Mouse (Mus musculus): Measurements from ENCODE around the gene Plekha3. TPM values are rescaled to one million over a fixed set of nuclear protein-coding genes. Genes with fewer than 3 reads are reported as not detected.

Plekha3 gene
- total RNA-seq (2018; cell fraction: chromatin; rRNA removed) = 10 to 100 TPM; 15.5 to 56.0 (median 32.1) TPM
- 10 to 100 TPM; 18.1 to 27.1 (median 23.0) TPM for total RNA-seq (2018; cell fraction: cytosol; rRNA removed)
- 10 to 100 TPM; 11.6 to 49.3 (median 20.3) TPM for total RNA-seq (2018; cell fraction: nucleus; rRNA removed)
- polyA plus RNA-seq (2018) = 15.9 to 37.6 TPM (median 24.8 TPM) in 3 replicates

DNA sequence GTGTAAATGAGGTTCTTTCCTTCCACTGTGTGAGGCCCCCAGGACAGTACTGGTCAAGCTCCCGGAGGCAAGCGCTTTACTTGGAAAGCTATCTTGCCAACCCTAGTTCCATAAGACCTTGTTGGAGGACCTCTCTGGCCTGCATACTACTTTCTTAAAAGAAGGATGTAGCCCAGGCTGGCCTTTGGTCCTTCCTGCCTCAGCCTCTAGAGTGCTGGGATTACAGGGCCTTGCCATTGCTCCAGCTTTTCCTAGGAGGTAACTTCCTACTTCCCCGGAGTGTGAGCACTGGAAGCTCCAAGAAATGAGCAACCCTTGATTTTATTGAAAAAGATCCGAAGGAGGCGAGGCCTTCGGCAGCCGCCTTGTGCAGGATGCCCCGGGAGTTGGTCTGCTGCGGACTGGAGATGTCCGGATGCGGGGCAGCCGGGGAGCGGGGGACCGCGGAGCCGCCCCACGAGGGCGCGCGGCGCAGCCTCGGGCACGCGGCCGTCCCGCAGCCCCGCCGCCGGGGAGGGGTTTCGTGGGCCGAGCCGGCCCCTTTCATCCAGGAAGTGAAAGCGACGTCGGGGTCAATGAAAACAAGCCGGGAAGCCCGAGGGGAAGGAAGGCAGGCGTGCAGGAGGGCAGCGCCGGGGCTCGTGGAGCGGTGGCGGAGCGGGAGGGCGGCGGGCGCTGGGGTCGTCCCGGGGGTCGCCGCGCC lies at the start of gene Plekha3:
Gene Plekha3, plus strand, starts transcription at position 557 of the 703 bp plus-strand sequence.
- 5% methylated on average over 41 of the region's 52 CpGs for WGBS (ENCODE audit: missing documents)
- peaks cover 44% of the 10 kb centered on the region for H3K79me2 ChIP-seq (ENCODE audit: inconsistent target)
- H3K4me3 ChIP-seq (ENCODE audit: inconsistent target) = peak within 1 kb of the TSS; percentile 60
- H3K36me3 ChIP-seq (ENCODE audit: inconsistent target) = no peaks in the 10 kb centered on the region
- H3K27ac ChIP-seq = peak within 1 kb of the TSS; percentile 39

DNA sequence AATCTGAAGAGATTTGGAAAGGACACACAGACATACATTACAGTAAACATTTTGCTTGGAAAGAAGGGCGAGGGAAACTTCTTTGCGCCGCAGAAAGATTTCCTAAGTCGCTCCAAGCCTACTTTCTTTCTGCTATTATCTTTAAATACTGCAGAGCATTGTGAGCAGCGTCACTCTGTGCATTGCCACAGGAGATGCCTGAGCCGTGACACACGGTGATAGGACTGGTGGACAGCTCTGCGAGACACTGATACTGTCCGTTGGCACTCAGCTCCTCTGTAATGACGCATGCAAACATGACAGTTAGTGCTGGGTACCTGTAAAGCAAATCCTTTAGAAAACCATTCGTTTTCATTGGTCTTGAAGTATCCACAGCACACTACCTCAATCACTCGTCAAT lies 44.8 kb upstream of the Plekha3 start:
- 96% methylated on average over 12 of the region's 12 CpGs for WGBS (ENCODE audit: missing documents)
- Histone ChIP-seq H3K4me3 (ENCODE audit: inconsistent target) (no peak overlapping the region), H3K27ac (no peak overlapping the region), H3K79me2 (ENCODE audit: inconsistent target) (no peaks in the 10 kb centered on the region), H3K36me3 (ENCODE audit: inconsistent target) (peaks cover 45% of the 10 kb centered on the region; the same call in 1 of the 2 replicates)

DNA sequence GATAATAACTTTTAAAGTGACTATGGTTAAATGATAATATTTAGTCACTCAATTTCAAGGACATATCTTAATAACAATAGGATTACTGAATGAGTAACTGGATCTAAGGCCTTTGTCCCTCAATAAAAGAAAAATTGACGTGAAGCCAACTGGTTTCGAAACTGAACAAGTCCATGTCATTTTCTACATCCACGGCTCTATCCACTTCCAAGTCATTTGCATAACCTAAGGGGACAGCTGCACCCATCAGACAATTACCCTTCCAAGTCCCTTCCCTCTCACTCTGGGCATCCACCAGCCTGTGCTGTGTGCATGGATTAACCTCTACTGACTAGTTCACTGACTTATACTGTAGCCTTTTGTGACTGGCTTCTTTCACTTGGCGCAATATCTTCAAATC lies 43.5 kb upstream of the Plekha3 start:
- Histone ChIP-seq H3K27ac (no peak overlapping the region), H3K4me3 (ENCODE audit: inconsistent target) (no peak overlapping the region), H3K79me2 (ENCODE audit: inconsistent target) (no peaks in the 10 kb centered on the region), H3K36me3 (ENCODE audit: inconsistent target) (peaks cover 58% of the 10 kb centered on the region; the same call in 1 of the 2 replicates)
- WGBS (ENCODE audit: missing documents) = 92% methylated on average over 4 of the region's 4 CpGs

DNA sequence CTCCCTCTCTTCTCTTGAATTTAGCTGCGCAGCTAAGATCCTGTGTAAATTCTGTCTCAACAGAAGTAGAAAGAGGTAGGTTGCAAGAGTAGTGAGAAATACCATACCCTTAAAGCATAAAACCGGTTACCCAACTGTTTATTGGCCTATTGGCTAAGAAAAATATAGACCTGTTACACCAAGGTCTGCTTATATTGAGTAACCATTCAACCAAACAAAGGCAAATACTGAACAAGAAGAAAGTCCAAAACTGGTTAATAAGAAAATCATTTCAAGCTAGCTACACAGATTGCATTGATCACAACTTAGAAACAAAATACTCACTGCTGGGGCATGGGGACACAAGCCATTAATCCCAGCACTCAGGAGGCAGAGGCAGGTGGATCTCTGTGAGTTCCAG lies 35.4 kb upstream of the Plekha3 start:
- no peaks in the 10 kb centered on the region for H3K79me2 ChIP-seq (ENCODE audit: inconsistent target)
- WGBS (ENCODE audit: missing documents) = 83% methylated on average over 2 of the region's 2 CpGs
- H3K4me3 ChIP-seq (ENCODE audit: inconsistent target) = no peak overlapping the region
- H3K36me3 ChIP-seq (ENCODE audit: inconsistent target) = peaks cover 54% of the 10 kb centered on the region
- H3K27ac ChIP-seq = no peak overlapping the region

DNA sequence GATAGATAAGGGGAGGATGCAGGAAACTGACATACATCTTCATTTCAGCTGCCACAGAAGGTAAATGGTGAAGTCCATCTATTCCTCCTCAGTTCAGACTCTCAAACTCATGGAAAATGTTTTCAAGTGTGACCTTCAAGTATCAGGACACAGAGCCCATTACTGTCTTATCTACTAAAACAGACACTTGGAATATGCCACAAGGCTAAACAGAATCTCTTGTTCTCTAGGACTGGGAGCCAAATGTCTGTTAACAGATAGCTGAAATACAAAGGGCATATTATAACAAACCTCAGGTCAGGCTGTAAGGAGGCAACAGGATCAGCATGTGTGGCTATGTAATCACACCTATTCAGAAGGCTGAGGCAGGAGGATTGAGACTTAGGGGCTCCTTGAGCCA lies 31.3 kb upstream of the Plekha3 start:
- Histone ChIP-seq H3K4me3 (ENCODE audit: inconsistent target) (no peak overlapping the region), H3K27ac (no peak overlapping the region), H3K36me3 (ENCODE audit: inconsistent target) (peaks cover 24% of the 10 kb centered on the region), H3K79me2 (ENCODE audit: inconsistent target) (no peaks in the 10 kb centered on the region)

DNA sequence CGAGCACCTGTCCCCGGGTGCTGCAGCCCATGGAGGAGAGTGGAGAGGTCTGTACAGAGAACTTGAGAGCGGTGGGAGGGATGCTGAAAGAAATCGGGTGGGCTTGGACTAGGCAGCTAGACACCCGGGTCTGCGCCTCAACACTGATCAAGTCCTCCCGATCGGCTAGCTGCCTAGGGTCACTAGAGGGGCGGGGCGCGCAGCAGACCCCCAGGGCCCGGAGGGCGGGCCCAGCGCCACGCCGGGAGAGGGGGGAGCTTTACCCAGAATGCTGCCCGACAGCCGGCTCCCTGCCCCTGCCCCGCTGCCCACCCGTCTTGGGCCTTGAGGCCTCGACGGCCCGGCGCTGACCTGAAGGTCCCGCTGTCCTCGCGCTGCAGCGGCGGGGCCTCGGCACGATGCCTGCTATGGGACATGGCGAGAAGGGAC lies 27.6 kb upstream of the Plekha3 start:
- H3K36me3 ChIP-seq (ENCODE audit: inconsistent target) = 0 out of 2 replicates have a peak, but pooled peaks cover 6% of the 10 kb centered on the region
- no peaks in the 10 kb centered on the region for H3K79me2 ChIP-seq (ENCODE audit: inconsistent target)
- WGBS (ENCODE audit: missing documents) = 2% methylated on average over 29 of the region's 32 CpGs
- H3K27ac ChIP-seq = no peak overlapping the region
- H3K4me3 ChIP-seq (ENCODE audit: inconsistent target) = peak overlapping the region; percentile 47

DNA sequence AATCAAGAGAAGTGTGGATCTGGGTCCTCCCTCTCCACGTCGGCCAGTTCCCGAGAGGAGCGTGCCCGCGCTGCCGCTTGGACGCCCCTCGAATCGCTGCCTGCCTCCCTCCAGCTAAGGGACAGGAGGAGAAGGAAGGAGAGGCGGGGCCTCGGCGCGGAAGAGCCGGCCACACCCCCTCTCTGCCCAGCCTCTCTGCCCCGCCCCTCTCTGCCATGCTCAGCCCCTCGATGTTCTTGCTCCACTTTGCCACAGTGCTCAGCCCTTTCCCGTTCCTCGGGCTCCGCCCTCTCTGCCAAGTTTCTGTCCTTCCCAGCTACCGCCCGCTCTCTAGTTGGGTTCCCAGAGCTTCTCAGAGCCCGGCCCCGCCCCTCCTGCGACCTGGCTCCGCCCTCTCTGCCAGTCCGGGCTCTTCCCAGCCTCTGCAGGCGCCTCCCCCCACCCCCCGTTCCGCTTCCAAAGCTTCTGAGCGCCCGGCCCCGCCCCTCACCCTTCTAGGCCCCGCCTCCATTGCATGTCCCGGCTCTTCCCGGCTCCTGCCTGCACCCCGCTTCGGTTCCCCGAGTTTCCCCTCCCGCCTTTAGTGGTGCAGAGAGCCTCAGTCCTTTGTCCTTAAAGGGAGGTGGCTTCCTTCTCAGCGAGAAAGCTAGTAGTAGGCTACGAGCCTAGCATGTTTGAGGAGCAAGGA lies 27.1 kb upstream of the Plekha3 start, which contains the start of the genes Prkra and Pjvk:
Gene Prkra, minus strand, starts transcription at position 133 of the 688 bp plus-strand sequence.
Gene Pjvk, plus strand, starts transcription at position 594 of the 688 bp plus-strand sequence.
- Histone ChIP-seq H3K27ac (peak within 1 kb of the TSS; percentile 46), H3K36me3 (ENCODE audit: inconsistent target) (0 out of 2 replicates have a peak, but pooled peaks cover under 1% of the 10 kb centered on the region), H3K79me2 (ENCODE audit: inconsistent target) (no peaks in the 10 kb centered on the region), H3K4me3 (ENCODE audit: inconsistent target) (peak within 1 kb of the TSS; percentile 47)
- WGBS (ENCODE audit: missing documents) = 2% methylated on average over 30 of the region's 42 CpGs

DNA sequence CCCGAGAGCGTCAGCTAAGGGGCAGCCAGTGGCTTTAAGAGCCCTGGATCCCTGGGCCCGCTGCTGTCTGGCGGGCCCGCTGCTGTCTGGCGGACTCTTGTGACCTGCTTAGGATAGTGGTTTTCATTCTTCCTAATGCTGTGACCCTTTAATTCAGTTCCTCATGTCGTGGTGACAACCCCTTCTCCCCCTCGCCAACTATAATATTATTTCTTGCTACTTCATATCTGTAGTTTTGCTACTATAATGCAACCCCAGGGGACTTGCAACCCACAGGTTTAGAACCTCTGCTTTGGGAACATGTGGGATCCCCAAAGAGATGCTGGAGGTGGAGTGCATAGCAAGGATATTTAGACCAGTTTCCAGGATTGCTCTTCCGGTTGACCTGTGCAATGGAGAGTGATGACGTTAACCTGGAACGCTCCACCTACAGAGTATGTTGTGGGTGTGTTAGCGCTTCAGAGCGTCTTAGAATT lies 26.4 kb upstream of the Plekha3 start:
- WGBS (ENCODE audit: missing documents) = 37% methylated on average over 13 of the region's 13 CpGs

DNA sequence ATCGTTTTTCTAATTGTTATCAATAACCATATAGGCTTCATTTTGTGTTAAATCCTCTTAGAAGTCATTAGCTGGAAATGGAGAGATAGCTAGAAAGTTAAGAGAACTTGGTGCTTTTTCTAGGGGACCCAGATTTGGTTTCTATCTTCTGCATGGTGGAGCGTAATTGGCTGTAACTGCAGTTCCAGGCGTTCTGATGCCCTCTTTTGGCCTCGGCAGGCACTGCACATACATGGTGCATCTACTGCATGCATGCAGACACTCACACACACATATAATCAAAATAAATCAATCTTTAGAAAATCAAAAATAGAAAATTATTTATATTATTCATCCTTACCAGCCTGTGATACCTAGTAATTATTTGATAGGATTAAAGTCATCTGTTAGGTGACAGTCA lies 22.0 kb upstream of the Plekha3 start:
- Histone ChIP-seq H3K79me2 (ENCODE audit: inconsistent target) (no peaks in the 10 kb centered on the region), H3K36me3 (ENCODE audit: inconsistent target) (no peaks in the 10 kb centered on the region), H3K27ac (no peak overlapping the region), H3K4me3 (ENCODE audit: inconsistent target) (no peak overlapping the region)
- 89% methylated on average over 4 of the region's 4 CpGs for WGBS (ENCODE audit: missing documents)

More for the DNA sequence above, 26.4 kb upstream of the Plekha3 start:
- H3K4me3 ChIP-seq (ENCODE audit: inconsistent target) = peak overlapping the region; percentile 16
- H3K36me3 ChIP-seq (ENCODE audit: inconsistent target) = no peaks in the 10 kb centered on the region
- no peaks in the 10 kb centered on the region for H3K79me2 ChIP-seq (ENCODE audit: inconsistent target)
- H3K27ac ChIP-seq = peak overlapping the region; percentile 46

DNA sequence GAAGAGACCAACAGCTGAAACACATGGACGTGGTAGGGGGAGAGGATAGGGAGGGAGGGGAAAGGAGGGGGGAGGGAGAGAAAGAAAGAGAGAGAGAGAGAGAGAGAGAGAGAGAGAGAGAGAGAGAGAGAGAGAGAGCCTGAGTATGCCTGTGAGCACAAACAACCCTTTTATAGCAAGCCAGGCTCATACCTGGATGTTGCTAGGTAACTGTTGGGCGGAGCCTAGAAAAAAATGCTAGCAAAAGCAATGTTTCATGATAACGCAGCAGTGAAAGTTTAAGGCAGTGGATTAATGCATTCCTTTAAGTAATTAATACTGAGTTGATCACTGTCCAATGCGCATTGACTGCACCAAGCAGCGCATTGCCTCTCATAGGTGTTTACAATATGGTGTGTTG lies 20.4 kb upstream of the Plekha3 start:
- 90% methylated on average over 5 of the region's 5 CpGs for WGBS (ENCODE audit: missing documents)
- no peaks in the 10 kb centered on the region for H3K79me2 ChIP-seq (ENCODE audit: inconsistent target)
- no peak overlapping the region for H3K4me3 ChIP-seq (ENCODE audit: inconsistent target)

DNA sequence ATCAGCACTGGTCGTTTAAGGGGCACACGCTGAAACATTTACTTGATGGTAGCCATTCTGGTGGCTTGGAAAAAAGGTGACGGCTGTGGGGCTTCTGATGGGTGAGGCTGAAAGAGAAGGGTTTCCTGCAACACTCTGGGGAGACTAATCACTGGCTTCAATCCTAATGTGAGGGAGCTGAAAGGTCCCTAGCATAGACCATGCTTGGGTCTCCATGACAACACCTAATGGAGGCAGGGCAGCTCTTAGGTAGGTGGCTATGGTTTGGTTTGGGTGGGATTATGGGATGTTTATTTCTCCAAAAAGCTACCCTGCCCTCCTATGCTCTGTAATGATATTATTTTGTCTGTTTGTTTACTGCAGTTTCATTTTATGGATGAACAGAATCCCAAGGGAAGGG lies 19.6 kb upstream of the Plekha3 start:
- Histone ChIP-seq H3K4me3 (ENCODE audit: inconsistent target) (no peak overlapping the region), H3K27ac (no peak overlapping the region), H3K79me2 (ENCODE audit: inconsistent target) (no peaks in the 10 kb centered on the region), H3K36me3 (ENCODE audit: inconsistent target) (no peaks in the 10 kb centered on the region)
- WGBS (ENCODE audit: missing documents) = 94% methylated on average over 3 of the region's 3 CpGs

More for the DNA sequence above, 20.4 kb upstream of the Plekha3 start:
- Histone ChIP-seq H3K36me3 (ENCODE audit: inconsistent target) (no peaks in the 10 kb centered on the region), H3K27ac (no peak overlapping the region)

DNA sequence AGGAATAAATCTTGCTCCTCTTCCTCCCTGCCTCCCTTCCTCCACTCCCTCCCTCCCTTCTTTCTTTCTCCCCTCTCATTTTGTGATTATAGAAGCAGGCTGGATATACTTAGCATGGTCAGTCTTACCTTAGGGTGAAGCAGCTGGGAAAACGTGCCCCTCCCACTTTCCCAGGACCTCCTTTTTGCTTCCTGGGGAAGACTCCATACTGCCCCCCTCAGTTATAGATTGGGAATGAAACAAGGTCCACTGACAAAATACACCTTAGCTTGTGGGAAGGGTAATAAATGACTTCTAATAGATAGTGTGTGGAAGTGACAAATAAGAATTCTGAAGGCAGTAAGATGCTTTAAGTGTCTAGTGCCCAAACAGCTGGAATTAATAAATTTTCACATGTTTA lies 19.1 kb upstream of the Plekha3 start:
- no peak overlapping the region for H3K4me3 ChIP-seq (ENCODE audit: inconsistent target)
- H3K27ac ChIP-seq = no peak overlapping the region
- WGBS (ENCODE audit: missing documents) = 20% methylated on average over 1 of the region's 1 CpGs
- H3K36me3 ChIP-seq (ENCODE audit: inconsistent target) = no peaks in the 10 kb centered on the region
- H3K79me2 ChIP-seq (ENCODE audit: inconsistent target) = no peaks in the 10 kb centered on the region

DNA sequence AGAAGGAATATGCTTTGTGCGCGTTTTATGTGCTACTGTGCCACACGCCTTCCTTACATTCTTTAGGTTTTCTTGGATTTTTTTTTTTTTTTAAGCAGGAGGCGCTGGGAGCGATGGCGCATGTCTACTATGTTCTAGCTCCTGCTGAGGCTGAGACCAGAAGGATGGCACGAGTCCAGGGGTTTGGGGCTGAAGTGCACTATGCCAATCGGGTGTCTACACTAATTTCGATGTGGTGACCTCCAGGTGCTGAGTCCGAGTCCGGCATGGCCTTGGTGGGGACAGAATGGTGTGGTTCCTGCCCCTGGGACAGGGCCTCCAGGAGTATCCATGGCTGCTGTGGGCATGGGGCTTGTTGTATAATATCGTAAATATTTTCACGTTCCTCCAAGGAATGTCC lies 16.5 kb upstream of the Plekha3 start:
- no peak overlapping the region for H3K4me3 ChIP-seq (ENCODE audit: inconsistent target)
- H3K79me2 ChIP-seq (ENCODE audit: inconsistent target) = no peaks in the 10 kb centered on the region
- no peak overlapping the region for H3K27ac ChIP-seq
- 82% methylated on average over 13 of the region's 13 CpGs for WGBS (ENCODE audit: missing documents)
- no peaks in the 10 kb centered on the region for H3K36me3 ChIP-seq (ENCODE audit: inconsistent target)

DNA sequence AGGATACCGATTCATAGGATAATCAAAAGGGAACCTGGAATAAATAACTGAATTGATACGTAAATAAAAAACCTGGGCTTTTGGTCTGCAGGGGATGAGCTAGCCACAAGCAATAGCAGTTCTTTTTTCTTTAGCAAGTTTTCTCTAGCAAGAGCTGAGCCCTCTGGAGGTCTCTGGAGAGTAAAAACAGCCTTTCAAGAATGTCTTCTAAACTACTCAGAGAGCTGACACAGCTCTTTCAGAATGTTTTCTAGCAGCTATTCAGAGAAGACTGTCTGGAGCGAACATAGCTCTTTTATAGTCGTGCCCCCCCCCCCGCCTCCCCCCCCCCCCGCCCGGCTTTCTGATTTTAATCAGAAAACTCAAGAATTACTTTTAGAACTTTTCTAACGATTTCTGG lies 15.7 kb upstream of the Plekha3 start:
- Histone ChIP-seq H3K4me3 (ENCODE audit: inconsistent target) (no peak overlapping the region), H3K79me2 (ENCODE audit: inconsistent target) (no peaks in the 10 kb centered on the region), H3K27ac (no peak overlapping the region), H3K36me3 (ENCODE audit: inconsistent target) (no peaks in the 10 kb centered on the region)
- 64% methylated on average over 8 of the region's 8 CpGs for WGBS (ENCODE audit: missing documents)

DNA sequence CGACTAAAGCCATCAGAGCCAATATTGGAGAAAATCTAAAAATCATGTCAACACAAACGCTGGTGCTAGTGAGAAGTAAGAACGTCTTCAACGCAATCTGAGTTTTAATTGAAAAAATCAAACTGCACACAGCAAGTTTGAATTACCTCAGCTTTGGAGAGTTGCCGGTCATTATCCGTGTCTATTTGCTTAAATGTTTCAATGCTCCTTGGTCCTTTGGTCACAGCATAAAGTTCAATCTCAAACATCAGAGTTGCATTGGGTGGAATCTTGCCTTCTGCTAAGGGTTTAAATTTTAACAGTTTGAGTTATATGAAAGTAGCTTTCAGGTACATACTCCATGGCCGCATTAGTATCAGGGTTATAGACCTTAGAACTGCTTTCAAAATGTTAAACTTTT lies 9.6 kb upstream of the Plekha3 start:
- 96% methylated on average over 7 of the region's 7 CpGs for WGBS (ENCODE audit: missing documents)
- no peak overlapping the region for H3K4me3 ChIP-seq (ENCODE audit: inconsistent target)
- H3K79me2 ChIP-seq (ENCODE audit: inconsistent target) = no peaks in the 10 kb centered on the region
- H3K27ac ChIP-seq = no peak overlapping the region
- 0 out of 2 replicates have a peak, but pooled peaks cover 3% of the 10 kb centered on the region for H3K36me3 ChIP-seq (ENCODE audit: inconsistent target)

Measured in macrophage (primary cell).